Mouse (Mus musculus) E14TG2a.4 (cell line): ENCODE results near the gene Sun1.

ENCODE experiments used
- CTCF ChIP-seq: conservative IDR thresholded peaks from 2 replicates; pipeline ENCODE4 v1.5.1; 2014; ENCODE audit warnings: low read length
- NANOG ChIP-seq: IDR thresholded peaks from 2 replicates; pipeline ENCODE4 v1.6.1; 2014; ENCODE audit warnings: borderline replicate concordance, low read length, mixed read lengths
- POU5F1 ChIP-seq: IDR thresholded peaks from 2 replicates; pipeline ENCODE4 v1.6.1; 2014; ENCODE audit warnings: low read length, borderline replicate concordance

- TF ChIP-seq CTCF: no peak
- TF ChIP-seq NANOG: no peak
- TF ChIP-seq POU5F1: no peak
Observed at GRCm38 (mm10) chr5:139183131-139183530, 17.3 kb upstream of the Sun1 start.
